Mouse (Mus musculus) heart, postnatal 4 days (tissue): ENCODE data around the gene Acad11. TPM values are rescaled to one million over a fixed set of nuclear protein-coding genes. Genes with fewer than 3 reads are reported as not detected.

Experiments
- DNase-seq: peaks from one replicate; pipeline ENCODE4 v3.0.0; 2021
- total RNA-seq, 2 experiments: library from RNA; stranded (reverse); gene quantifications; 2 replicates each; pipeline ENCODE4 v1.2.3; 2021

Acad11 gene
- total RNA-seq, 2 experiments from 2014 or later, result 19.9 to 20.9 TPM

GRCm38 (mm10) chr9:104148969-104149368 is 85.8 kb downstream of the Acad11 start:
- no peak for DNase-seq

DNA sequence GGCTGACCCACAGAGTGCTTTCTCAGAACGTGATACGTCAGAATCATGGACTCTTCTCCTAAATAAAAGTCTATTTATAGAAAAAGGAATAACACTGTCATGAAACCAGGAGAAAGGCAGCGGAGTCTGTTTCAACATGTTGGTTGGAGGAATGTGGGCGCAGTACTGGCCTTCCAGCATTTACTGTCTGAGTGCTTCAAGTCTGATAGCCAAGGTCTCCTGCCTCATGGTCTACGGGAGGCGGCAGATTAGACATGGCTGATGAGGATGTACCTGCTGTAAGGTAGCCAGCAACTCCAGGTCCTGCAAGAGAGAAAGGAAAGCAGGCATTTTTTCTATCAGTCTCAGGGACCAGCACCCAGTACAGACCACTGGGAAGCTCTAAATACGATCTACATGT is 88.9 kb downstream of the Acad11 start:
- no peak for DNase-seq

- DNase-seq, result no peak
These were observed 92.0 kb downstream of the Acad11 start for GRCm38 (mm10) chr9:104155100-104155715.

DNA sequence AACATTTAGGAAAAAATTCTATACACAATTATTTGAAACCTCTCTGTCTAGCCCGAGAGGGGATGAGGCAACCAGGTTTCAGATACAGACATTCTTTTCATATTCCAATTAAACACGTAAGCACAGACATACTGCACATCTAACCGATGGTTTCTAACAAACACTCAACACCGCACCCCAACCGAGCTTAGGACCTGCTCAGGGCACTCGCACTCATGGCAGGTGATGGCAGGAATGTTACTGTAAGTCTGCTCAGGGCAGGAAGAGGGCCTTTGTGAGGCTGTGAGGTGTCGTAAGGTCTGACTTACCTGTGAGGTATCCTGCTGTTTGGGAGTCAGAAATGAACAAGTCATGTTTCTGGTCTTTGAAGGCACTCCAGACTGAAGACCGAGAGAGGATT is 93.3 kb downstream of the Acad11 start:
- no peak for DNase-seq

- no peak for DNase-seq
These were observed 94.1 kb downstream of the Acad11 start for GRCm38 (mm10) chr9:104157291-104157690.

- DNase-seq, result no peak
These were observed 97.9 kb downstream of the Acad11 start for GRCm38 (mm10) chr9:104161117-104161516.

GRCm38 (mm10) chr9:104164194-104164593 is 101.0 kb downstream of the Acad11 start:
- no peak for DNase-seq

GRCm38 (mm10) chr9:104165926-104166325 is 102.7 kb downstream of the Acad11 start:
- no peak for DNase-seq

GRCm38 (mm10) chr9:104169986-104170385 is 106.8 kb downstream of the Acad11 start:
- no peak for DNase-seq

DNA sequence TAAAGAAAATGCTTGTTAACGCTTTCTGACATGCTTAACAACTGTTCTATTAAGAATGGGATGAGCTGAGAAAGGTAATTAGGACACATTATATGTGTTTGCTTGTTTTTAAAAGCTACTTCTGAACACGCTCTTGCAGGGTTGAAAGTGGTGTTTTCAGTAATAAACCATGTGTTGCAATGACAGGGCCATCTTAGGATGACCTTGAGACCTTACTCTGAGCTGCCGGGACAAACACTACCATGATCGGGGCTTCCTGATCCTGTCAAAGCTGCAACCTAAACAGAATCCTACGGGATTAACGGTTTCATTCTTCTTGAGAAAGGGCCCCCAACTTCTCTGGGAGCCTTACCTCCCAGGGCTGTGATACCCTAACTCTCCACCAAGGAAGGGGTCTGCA is 108.5 kb downstream of the Acad11 start:
- no peak for DNase-seq

DNA sequence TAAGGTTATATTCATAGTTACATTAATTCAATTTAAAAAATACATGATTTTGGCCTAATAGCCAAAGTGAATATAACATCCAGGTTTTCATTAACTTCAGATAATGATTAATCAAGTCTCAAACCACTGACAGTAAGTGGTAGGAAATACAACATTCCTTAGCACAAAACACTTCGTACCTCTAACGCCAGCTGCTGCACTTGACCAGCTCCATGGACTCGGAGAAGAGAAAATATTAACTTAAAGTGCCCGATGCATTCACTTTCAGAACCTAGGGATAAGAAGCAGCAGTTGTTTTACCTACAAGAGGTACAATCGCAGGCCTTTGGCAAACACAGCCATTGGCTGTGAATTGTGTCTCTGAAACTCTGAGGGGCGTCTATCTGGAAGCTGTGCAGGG is 109.2 kb downstream of the Acad11 start:
- DNase-seq, result no peak

Other genes with a start within 250 kb of the Acad11 start
- 1 to 10 TPM; 4.8 to 5.0 TPM for gene Nphp3, start 60.8 kb upstream of the Acad11 start, total RNA-seq
- gene Gm28305, start 22.7 kb upstream of the Acad11 start, total RNA-seq, result not detected
- gene Uba5, start 243 bp upstream of the Acad11 start, total RNA-seq, result 10 to 100 TPM; 27.5 to 27.7 TPM
- 1 to 10 TPM; 4.3 to 6.3 TPM for gene Ackr4, start 63.6 kb downstream of the Acad11 start, total RNA-seq
- 10 to 100 TPM; 41.4 to 44.6 TPM for gene Dnajc13, start 199.6 kb downstream of the Acad11 start, total RNA-seq